Mouse (Mus musculus) forebrain, postnatal 0 days (tissue): ENCODE data around the gene Scyl1. TPM values are rescaled to one million over a fixed set of nuclear protein-coding genes. Genes with fewer than 3 reads are reported as not detected.

Source experiments
- ATAC-seq: fragments of 200-750 bp; cut with Nextera tagmentation; 2 replicates; pipeline ENCODE4 v1.8.0; 2017; ENCODE audit warnings: mild to moderate bottlenecking, moderate library complexity
- DNase-seq: peaks from one replicate; pipeline ENCODE4 v3.0.0-alpha.2; 2015
- H3K27ac ChIP-seq: fragments of 300-500 bp; sonication (generic); 2 replicates; pipeline ENCODE4 v1.5.1; 2014; ENCODE audit warnings: low read depth, mild to moderate bottlenecking, antibody characterized with exemption, low read length, moderate library complexity, mixed read lengths
- H3K27me3 ChIP-seq: fragments of 300-500 bp; sonication (generic); 2 replicates; pipeline ENCODE4 v1.6.1; 2014; ENCODE audit warnings: mild to moderate bottlenecking, low read length, mixed read lengths; ENCODE audit not compliant: insufficient read depth
- H3K36me3 ChIP-seq: fragments of 300-500 bp; sonication (generic); 2 replicates; pipeline ENCODE4 v1.6.1; 2014; ENCODE audit warnings: mild to moderate bottlenecking, moderate library complexity; ENCODE audit not compliant: insufficient read depth
- H3K4me1 ChIP-seq: fragments of 300-500 bp; sonication (generic); 2 replicates; pipeline ENCODE4 v1.6.1; 2014; ENCODE audit warnings: antibody characterized with exemption; ENCODE audit not compliant: insufficient read depth
- H3K4me2 ChIP-seq: fragments of 300-500 bp; sonication (generic); 2 replicates; pipeline ENCODE4 v1.6.1; 2014; ENCODE audit warnings: low read depth, mild to moderate bottlenecking, moderate library complexity
- H3K4me3 ChIP-seq: fragments of 300-500 bp; sonication (generic); 2 replicates; pipeline ENCODE4 v1.5.1; 2014; ENCODE audit warnings: low read depth, low read length, mixed read lengths
- H3K9ac ChIP-seq: fragments of 300-500 bp; sonication (generic); 2 replicates; pipeline ENCODE4 v1.6.1; 2014; ENCODE audit warnings: mild to moderate bottlenecking
- H3K9me3 ChIP-seq: fragments of 300-500 bp; sonication (generic); 2 replicates; pipeline ENCODE4 v1.6.1; 2016; ENCODE audit warnings: low read length
- CTCF ChIP-seq: sonication (generic); IDR thresholded peaks from 2 replicates; pipeline ENCODE4 v1.5.1; 2016; ENCODE audit warnings: antibody characterized with exemption, control low read depth, low read depth
- WGBS: fragments of 180-500 bp; shearing (Covaris S2); extraction: QIAGEN DNeasy Blood & Tissue Kit; methylation state at CpG from one replicate; pipeline ENCODE4 v1.1.7; 2014; 5-methylcytosine and 5-hydroxymethylcytosine counted together
- polyA plus RNA-seq: library from polyadenylated mRNA; unstranded; fragments of >200 nt; fragmentation: Nextera tagmentation; extraction: Ambion mirVana; gene quantifications from 2 replicates; pipeline ENCODE4 v1.2.1, GENCODE M21; 2015
- total RNA-seq: library from RNA; depleted of rRNA; stranded (reverse); fragments of >200 nt; gene quantifications from 2 replicates; pipeline ENCODE4 v1.2.3, GENCODE M21; 2014

The Scyl1 gene
- total and polyA plus RNA-seq, 2 experiments from 2014 or later, result 68.8 to 98.1 TPM

GRCm38 (mm10) chr19:5787128-5787635 is 16.0 kb upstream of the Scyl1 start:
- H3K9ac ChIP-seq, result no peak overlapping the region
- no peaks in the 10 kb centered on the region for H3K4me1 ChIP-seq
- no peak overlapping the region for H3K4me2 ChIP-seq
- peak; percentile 90 for DNase-seq
- peak; percentile 81 for ATAC-seq
- peak; percentile 89 for TF ChIP-seq CTCF
- H3K27me3 ChIP-seq, result no peaks in the 10 kb centered on the region
- WGBS, result 11% methylated on average over 8 of the region's 8 CpGs
- H3K9me3 ChIP-seq, result no peaks in the 10 kb centered on the region
- no peaks in the 10 kb centered on the region for H3K36me3 ChIP-seq
- H3K27ac ChIP-seq, result no peak overlapping the region
- H3K4me3 ChIP-seq, result no peak overlapping the region

- H3K36me3 ChIP-seq, result no peaks in the 10 kb centered on the region
- H3K27ac ChIP-seq, result no peak overlapping the region
- ATAC-seq (peak; percentile 83), DNase-seq (peak; percentile 89)
- no peak overlapping the region for H3K9ac ChIP-seq
- no peaks in the 10 kb centered on the region for H3K9me3 ChIP-seq
- peak; percentile 91 for TF ChIP-seq CTCF
- H3K4me2 ChIP-seq, result no peak overlapping the region
- no peaks in the 10 kb centered on the region for H3K27me3 ChIP-seq
- H3K4me3 ChIP-seq, result no peak overlapping the region
- H3K4me1 ChIP-seq, result no peaks in the 10 kb centered on the region
- 8% methylated on average over 12 of the region's 12 CpGs for WGBS
These were observed 15.4 kb upstream of the Scyl1 start for GRCm38 (mm10) chr19:5786441-5787114.

GRCm38 (mm10) chr19:5784958-5785577 is 13.8 kb upstream of the Scyl1 start:
- no peak for DNase-seq
- peak; percentile 18; the same call in 1 of the 2 replicates for TF ChIP-seq CTCF

GRCm38 (mm10) chr19:5782121-5782520 is 10.9 kb upstream of the Scyl1 start:
- no peaks in the 10 kb centered on the region for H3K36me3 ChIP-seq
- no peaks in the 10 kb centered on the region for H3K9me3 ChIP-seq
- ATAC-seq, result no peak
- no peak for TF ChIP-seq CTCF
- 94% methylated on average over 1 of the region's 1 CpGs for WGBS
- H3K27ac ChIP-seq, result no peak overlapping the region
- DNase-seq, result no peak
- H3K9ac ChIP-seq, result no peak overlapping the region
- H3K27me3 ChIP-seq, result no peaks in the 10 kb centered on the region
- H3K4me2 ChIP-seq, result no peak overlapping the region
- no peak overlapping the region for H3K4me3 ChIP-seq
- no peaks in the 10 kb centered on the region for H3K4me1 ChIP-seq

More at GRCm38 (mm10) chr19:5784958-5785577, 13.8 kb upstream of the Scyl1 start:
- Histone ChIP-seq H3K4me2 (no peak overlapping the region), H3K4me1 (no peaks in the 10 kb centered on the region), H3K9me3 (no peaks in the 10 kb centered on the region), H3K4me3 (no peak overlapping the region), H3K27me3 (no peaks in the 10 kb centered on the region), H3K36me3 (no peaks in the 10 kb centered on the region), H3K9ac (no peak overlapping the region), H3K27ac (no peak overlapping the region)
- no peak for ATAC-seq
- WGBS, result 55% methylated on average over 10 of the region's 10 CpGs

- no peak overlapping the region for H3K9ac ChIP-seq
- TF ChIP-seq CTCF, result no peak
- 87% methylated on average over 6 of the region's 6 CpGs for WGBS
- H3K4me3 ChIP-seq, result no peak overlapping the region
- DNase-seq (no peak), ATAC-seq (no peak)
- no peaks in the 10 kb centered on the region for H3K4me1 ChIP-seq
- no peaks in the 10 kb centered on the region for H3K36me3 ChIP-seq
- H3K27me3 ChIP-seq, result no peaks in the 10 kb centered on the region
- H3K27ac ChIP-seq, result no peak overlapping the region
- no peaks in the 10 kb centered on the region for H3K9me3 ChIP-seq
- H3K4me2 ChIP-seq, result no peak overlapping the region
These were observed 10.3 kb upstream of the Scyl1 start for GRCm38 (mm10) chr19:5781532-5781931.

- H3K36me3 ChIP-seq, result no peaks in the 10 kb centered on the region
- H3K9ac ChIP-seq, result no peak overlapping the region
- peak; percentile 36; the same call in 1 of the 2 replicates for ATAC-seq
- peak; percentile 45 for DNase-seq
- H3K27ac ChIP-seq, result no peak overlapping the region
- H3K4me1 ChIP-seq, result no peaks in the 10 kb centered on the region
- WGBS, result 59% methylated on average over 7 of the region's 7 CpGs
- H3K4me3 ChIP-seq, result no peak overlapping the region
- no peaks in the 10 kb centered on the region for H3K27me3 ChIP-seq
- no peak overlapping the region for H3K4me2 ChIP-seq
- peak; percentile 63 for TF ChIP-seq CTCF
- no peaks in the 10 kb centered on the region for H3K9me3 ChIP-seq
These were observed 9.0 kb upstream of the Scyl1 start for GRCm38 (mm10) chr19:5780203-5780602.

- Histone ChIP-seq H3K9me3 (no peaks in the 10 kb centered on the region), H3K9ac (no peak overlapping the region)
- 51% methylated on average over 8 of the region's 8 CpGs for WGBS
These were observed 7.1 kb upstream of the Scyl1 start for GRCm38 (mm10) chr19:5778312-5778711.

More at GRCm38 (mm10) chr19:5778312-5778711, 7.1 kb upstream of the Scyl1 start:
- ATAC-seq, result no peak
- no peak for TF ChIP-seq CTCF
- no peak for DNase-seq
- no peaks in the 10 kb centered on the region for H3K27me3 ChIP-seq
- no peak overlapping the region for H3K4me3 ChIP-seq
- H3K27ac ChIP-seq, result no peak overlapping the region
- no peak overlapping the region for H3K4me2 ChIP-seq
- H3K4me1 ChIP-seq, result no peaks in the 10 kb centered on the region
- H3K36me3 ChIP-seq, result no peaks in the 10 kb centered on the region
